Mouse (Mus musculus) lung, postnatal 36 days (tissue): Measurements from ENCODE around the gene Msln.

Source experiments
- DNase-seq: peaks from one replicate; pipeline ENCODE4 v3.0.0; 2022; ENCODE audit warnings: mixed read lengths

Gene Msln

GRCm38 (mm10) chr17:25721476-25721875 is 32.7 kb downstream of the Msln start:
- no peak for DNase-seq

GRCm38 (mm10) chr17:25717691-25718090 is 36.5 kb downstream of the Msln start:
- no peak for DNase-seq

- no peak for DNase-seq
Observed at GRCm38 (mm10) chr17:25716711-25717637, 37.2 kb downstream of the Msln start, which contains the start of gene Gng13. TSS of gene Gng13 (plus strand) at chr17:25717171.

GRCm38 (mm10) chr17:25716130-25716529 is 38.0 kb downstream of the Msln start:
- DNase-seq, result no peak

- DNase-seq, result no peak
Observed at GRCm38 (mm10) chr17:25715627-25716026, 38.6 kb downstream of the Msln start.

GRCm38 (mm10) chr17:25711136-25711535 is 43.0 kb downstream of the Msln start:
- no peak for DNase-seq

- DNase-seq, result no peak
Observed at GRCm38 (mm10) chr17:25709994-25710393, 44.2 kb downstream of the Msln start.

- no peak for DNase-seq
Observed at GRCm38 (mm10) chr17:25700863-25701496, 53.2 kb downstream of the Msln start.
